Mouse (Mus musculus): Measurements from ENCODE around the gene Akap1.
A peak's percentile ranks its signal among the peaks of the same experiment; 100 is the strongest.

DNA sequence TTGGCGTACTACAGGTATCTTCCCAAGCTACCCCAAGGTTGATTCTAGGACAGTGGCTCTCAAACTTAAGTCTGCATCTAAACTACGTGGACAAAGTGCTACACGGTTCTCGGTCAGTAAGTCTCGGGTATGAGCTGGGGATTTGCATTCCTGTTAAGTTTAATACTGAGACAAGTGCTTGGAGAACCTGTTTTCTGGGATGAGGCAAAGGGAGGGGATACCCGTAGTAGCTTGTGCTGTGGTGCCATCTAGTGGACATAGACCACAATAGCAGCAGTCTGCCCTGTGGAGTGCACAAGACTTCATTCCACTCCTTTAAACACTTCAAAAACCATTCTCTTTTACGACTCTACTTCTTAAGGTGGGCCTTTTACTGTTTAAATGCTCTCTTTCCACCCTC is 41.4 kb downstream of the Akap1 start:
- TF ChIP-seq MYOD1 (IDR thresholded peaks at IDR 0.05; ENCODE audit: control insufficient read depth, insufficient read length, low read depth) (no peak), FOSL1 (IDR thresholded peaks at IDR 0.05; ENCODE audit: insufficient read depth, low read length, poor library complexity, severe bottlenecking) (no peak), CTCF (IDR thresholded peaks at IDR 0.05; ENCODE audit: control insufficient read depth, insufficient read depth, insufficient read length) (peak; percentile 45), MYOG (IDR thresholded peaks at IDR 0.05; ENCODE audit: control insufficient read depth, extremely low read depth, insufficient read length) (no peak), MAX (IDR thresholded peaks at IDR 0.05) (no peak), USF1 (IDR thresholded peaks at IDR 0.05; ENCODE audit: low read depth) (no peak), CEBPB (IDR thresholded peaks at IDR 0.05; ENCODE audit: low read depth) (no peak)
